Mouse (Mus musculus) olfactory bulb, adult 2 months (tissue): ENCODE data around the gene Rasl10b.

Source experiments
- CTCF ChIP-seq: fragments of 200-500 bp; IDR thresholded peaks from 2 replicates; pipeline ENCODE4 v1.5.1; 2012; ENCODE audit warnings: low read depth, mild to moderate bottlenecking, low read length, moderate library complexity; ENCODE audit not compliant: insufficient read depth
- POLR2A ChIP-seq: fragments of 200-500 bp; IDR thresholded peaks from 2 replicates; pipeline ENCODE4 v1.6.1; 2012; ENCODE audit warnings: mild to moderate bottlenecking, low read depth, low read length, moderate library complexity; ENCODE audit not compliant: insufficient read depth

DNA sequence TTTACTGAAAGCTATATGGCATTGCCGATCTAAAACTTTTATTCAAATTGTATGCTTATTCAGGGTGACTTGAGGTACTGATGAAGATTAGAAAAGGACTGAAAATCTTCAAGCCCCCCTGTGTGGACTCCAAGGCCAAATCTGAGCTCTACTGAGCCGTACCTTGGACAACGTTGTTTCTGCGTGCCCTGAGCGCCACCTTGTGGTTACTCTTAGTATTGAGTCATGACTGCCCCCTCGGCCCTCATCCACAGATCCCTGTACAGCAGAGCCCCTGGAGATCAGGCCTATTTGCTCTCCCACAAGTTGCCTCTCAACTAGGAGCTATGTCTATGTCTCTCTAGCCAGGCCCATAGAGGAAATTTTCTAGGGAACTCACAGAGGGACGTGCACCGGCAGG is 15.7 kb downstream of the Rasl10b start:
- TF ChIP-seq CTCF (peak; percentile 82), POLR2A (no peak)
